Mouse (Mus musculus) embryonic facial prominence, embryonic 11.5 days (tissue): ENCODE results near the gene Zcrb1. TPM values are rescaled to one million over a fixed set of nuclear protein-coding genes. Genes with fewer than 3 reads are reported as not detected.
A peak's percentile ranks its signal among the peaks of the same experiment; 100 is the strongest.

Source experiments
- ATAC-seq: fragments of 200-750 bp; cut with Nextera tagmentation; replicated peaks from 2 replicates; pipeline ENCODE4 v1.8.0; 2017; ENCODE audit warnings: low read depth; ENCODE audit not compliant: insufficient number of reproducible peaks, low FRiP score, low TSS enrichment
- DNase-seq: peaks from one replicate; pipeline ENCODE4 v3.0.0-alpha.2; 2015; ENCODE audit warnings: low spot score
- H3K27ac ChIP-seq: fragments of 300-500 bp; sonication (generic); replicated peaks from 2 replicates; pipeline ENCODE4 v1.5.1; 2014; ENCODE audit warnings: mild to moderate bottlenecking, low read depth, low read length, control low read depth
- H3K27me3 ChIP-seq: fragments of 300-500 bp; sonication (generic); 2 replicates; pipeline ENCODE4 v1.6.1; 2014; ENCODE audit warnings: mild to moderate bottlenecking, low read length, moderate library complexity, mixed read lengths; ENCODE audit not compliant: control insufficient read depth, insufficient read depth
- H3K36me3 ChIP-seq: fragments of 300-500 bp; sonication (generic); replicated peaks from 2 replicates; pipeline ENCODE4 v1.6.1; 2014; ENCODE audit warnings: low read depth, mild to moderate bottlenecking, low read length, moderate library complexity, mixed read lengths; ENCODE audit not compliant: control insufficient read depth, insufficient read depth
- H3K4me1 ChIP-seq: fragments of 300-500 bp; sonication (generic); 2 replicates; pipeline ENCODE4 v1.6.1; 2014; ENCODE audit warnings: low read length, mixed read lengths; ENCODE audit not compliant: control insufficient read depth, insufficient read depth
- H3K4me2 ChIP-seq: fragments of 300-500 bp; sonication (generic); 2 replicates; pipeline ENCODE4 v1.6.1; 2014; ENCODE audit warnings: low read depth, mild to moderate bottlenecking, control low read depth, low read length, moderate library complexity
- H3K4me3 ChIP-seq: fragments of 300-500 bp; sonication (generic); 2 replicates; pipeline ENCODE4 v1.5.1; 2014; ENCODE audit warnings: low read depth, low read length, control low read depth
- H3K9ac ChIP-seq: fragments of 300-500 bp; sonication (generic); replicated peaks from 2 replicates; pipeline ENCODE4 v1.6.1; 2014; ENCODE audit warnings: mild to moderate bottlenecking, control low read depth, low read length
- H3K9me3 ChIP-seq: fragments of 300-500 bp; sonication (generic); replicated peaks from 2 replicates; pipeline ENCODE4 v1.6.1; 2016; ENCODE audit warnings: mild to moderate bottlenecking, low read length, inconsistent platforms, mixed read lengths; ENCODE audit not compliant: control insufficient read depth
- WGBS: fragments of 180-500 bp; shearing (Covaris S2); extraction: QIAGEN DNeasy Blood & Tissue Kit; methylation state at CpG from one replicate; pipeline ENCODE4 v1.1.7; 2014; 5-methylcytosine and 5-hydroxymethylcytosine counted together
- polyA plus RNA-seq: library from polyadenylated mRNA; unstranded; fragments of >200 nt; fragmentation: Nextera tagmentation; extraction: Ambion mirVana; gene quantifications from 2 replicates; pipeline ENCODE4 v1.2.1, GENCODE M21; 2014

Zcrb1 gene
- polyA plus RNA-seq = 164 and 176 TPM in 2 replicates

- Histone ChIP-seq H3K9me3 (no peaks in the 10 kb centered on the region), H3K4me1 (no peaks in the 10 kb centered on the region), H3K27ac (peak within 1 kb of the TSS; percentile 75), H3K4me2 (peak within 1 kb of the TSS; percentile 52), H3K27me3 (no peaks in the 10 kb centered on the region), H3K4me3 (peak within 1 kb of the TSS; percentile 59), H3K9ac (peak within 1 kb of the TSS; percentile 78), H3K36me3 (no peaks in the 10 kb centered on the region; the same call in 1 of the 2 replicates)
- ATAC-seq = peak; percentile 89
- under 1% methylated on average over 98 of the region's 100 CpGs for WGBS
- DNase-seq = peak; percentile 91
These were observed at the start of gene Zcrb1, which contains the start of gene Pphln1 for GRCm38 (mm10) chr15:93397826-93398698. Gene Zcrb1, minus strand, starts transcription at chr15:93398334. Gene Pphln1, plus strand, starts transcription at chr15:93398350.

- 86% methylated on average over 6 of the region's 6 CpGs for WGBS
- H3K4me1 ChIP-seq = no peaks in the 10 kb centered on the region
- no peak overlapping the region for H3K4me2 ChIP-seq
- H3K9me3 ChIP-seq = no peaks in the 10 kb centered on the region
- H3K9ac ChIP-seq = no peak overlapping the region
- no peaks in the 10 kb centered on the region; the same call in 1 of the 2 replicates for H3K36me3 ChIP-seq
- ATAC-seq (no peak), DNase-seq (no peak)
- no peak overlapping the region for H3K27ac ChIP-seq
- no peak overlapping the region for H3K4me3 ChIP-seq
- H3K27me3 ChIP-seq = no peaks in the 10 kb centered on the region
These were observed 45.5 kb upstream of the Zcrb1 start for GRCm38 (mm10) chr15:93443676-93444075.

- Histone ChIP-seq H3K9me3 (no peaks in the 10 kb centered on the region), H3K4me1 (no peaks in the 10 kb centered on the region), H3K9ac (no peak overlapping the region), H3K27ac (no peak overlapping the region), H3K4me2 (no peak overlapping the region), H3K4me3 (no peak overlapping the region), H3K36me3 (no peaks in the 10 kb centered on the region; the same call in 1 of the 2 replicates), H3K27me3 (no peaks in the 10 kb centered on the region)
- ATAC-seq (no peak), DNase-seq (peak; percentile 13)
- 91% methylated on average over 4 of the region's 4 CpGs for whole genome bisulfite sequencing
These were observed 44.1 kb upstream of the Zcrb1 start for GRCm38 (mm10) chr15:93442271-93442670.

- ATAC-seq (no peak), DNase-seq (peak; percentile 65)
- Histone ChIP-seq H3K4me3 (no peak overlapping the region), H3K9me3 (no peaks in the 10 kb centered on the region), H3K36me3 (no peaks in the 10 kb centered on the region; the same call in 1 of the 2 replicates), H3K9ac (no peak overlapping the region), H3K4me2 (no peak overlapping the region), H3K27me3 (no peaks in the 10 kb centered on the region), H3K4me1 (no peaks in the 10 kb centered on the region), H3K27ac (no peak overlapping the region)
- 38% methylated on average over 5 of the region's 5 CpGs for WGBS
These were observed 40.5 kb upstream of the Zcrb1 start for GRCm38 (mm10) chr15:93438663-93439062.

GRCm38 (mm10) chr15:93435998-93436397 is 37.9 kb upstream of the Zcrb1 start:
- DNase-seq (no peak), ATAC-seq (no peak)
- no peaks in the 10 kb centered on the region for H3K27me3 ChIP-seq
- H3K27ac ChIP-seq = no peak overlapping the region
- no peak overlapping the region for H3K9ac ChIP-seq
- no peak overlapping the region for H3K4me3 ChIP-seq
- no peaks in the 10 kb centered on the region for H3K9me3 ChIP-seq
- WGBS = 90% methylated on average over 12 of the region's 12 CpGs
- no peaks in the 10 kb centered on the region for H3K4me1 ChIP-seq
- no peak overlapping the region for H3K4me2 ChIP-seq
- H3K36me3 ChIP-seq = no peaks in the 10 kb centered on the region

GRCm38 (mm10) chr15:93433811-93434210 is 35.7 kb upstream of the Zcrb1 start:
- WGBS = 45% methylated on average over 11 of the region's 11 CpGs
- Histone ChIP-seq H3K36me3 (no peaks in the 10 kb centered on the region), H3K4me2 (no peak overlapping the region), H3K9me3 (no peaks in the 10 kb centered on the region), H3K4me3 (no peak overlapping the region), H3K27ac (no peak overlapping the region), H3K9ac (no peak overlapping the region), H3K27me3 (no peaks in the 10 kb centered on the region), H3K4me1 (no peaks in the 10 kb centered on the region)
- DNase-seq = peak; percentile 2
- ATAC-seq = 0 out of 2 replicates have a peak, but pooled peaks have one; percentile 23

GRCm38 (mm10) chr15:93422537-93422936 is 24.4 kb upstream of the Zcrb1 start:
- H3K27me3 ChIP-seq = no peaks in the 10 kb centered on the region
- WGBS = 83% methylated on average over 1 of the region's 1 CpGs
- DNase-seq (no peak), ATAC-seq (no peak)
- H3K4me1 ChIP-seq = no peaks in the 10 kb centered on the region
- no peaks in the 10 kb centered on the region for H3K9me3 ChIP-seq
- no peak overlapping the region for H3K27ac ChIP-seq
- no peak overlapping the region for H3K4me2 ChIP-seq
- no peaks in the 10 kb centered on the region; the same call in 1 of the 2 replicates for H3K36me3 ChIP-seq
- no peak overlapping the region for H3K4me3 ChIP-seq
- no peak overlapping the region for H3K9ac ChIP-seq

- WGBS = 92% methylated on average over 7 of the region's 7 CpGs
- H3K27me3 ChIP-seq = no peaks in the 10 kb centered on the region
- no peak for DNase-seq
These were observed 22.5 kb upstream of the Zcrb1 start for GRCm38 (mm10) chr15:93420596-93420995.

More at GRCm38 (mm10) chr15:93420596-93420995, 22.5 kb upstream of the Zcrb1 start:
- no peak for ATAC-seq
- Histone ChIP-seq H3K4me3 (no peak overlapping the region), H3K4me2 (no peak overlapping the region), H3K27ac (no peak overlapping the region), H3K9ac (no peak overlapping the region), H3K36me3 (no peaks in the 10 kb centered on the region; the same call in 1 of the 2 replicates), H3K9me3 (no peaks in the 10 kb centered on the region), H3K4me1 (no peaks in the 10 kb centered on the region)
